Mouse (Mus musculus) T-helper 2 cell (primary cell): ENCODE results near the gene Nav1.
"Not testable (repeated sequence)": the region's sequence is repeated elsewhere in the genome, so short reads cannot be mapped to it uniquely, and the experiment has no call there.

Experiments
- in situ Hi-C: fragments of 300-600 bp; cut with MboI, MseI; formaldehyde crosslinking; loops from one replicate; pipeline ENCODE4 v1.15.1; 2025; ENCODE audit warnings: high pct_unique_total_duplicates

Gene Nav1

DNA sequence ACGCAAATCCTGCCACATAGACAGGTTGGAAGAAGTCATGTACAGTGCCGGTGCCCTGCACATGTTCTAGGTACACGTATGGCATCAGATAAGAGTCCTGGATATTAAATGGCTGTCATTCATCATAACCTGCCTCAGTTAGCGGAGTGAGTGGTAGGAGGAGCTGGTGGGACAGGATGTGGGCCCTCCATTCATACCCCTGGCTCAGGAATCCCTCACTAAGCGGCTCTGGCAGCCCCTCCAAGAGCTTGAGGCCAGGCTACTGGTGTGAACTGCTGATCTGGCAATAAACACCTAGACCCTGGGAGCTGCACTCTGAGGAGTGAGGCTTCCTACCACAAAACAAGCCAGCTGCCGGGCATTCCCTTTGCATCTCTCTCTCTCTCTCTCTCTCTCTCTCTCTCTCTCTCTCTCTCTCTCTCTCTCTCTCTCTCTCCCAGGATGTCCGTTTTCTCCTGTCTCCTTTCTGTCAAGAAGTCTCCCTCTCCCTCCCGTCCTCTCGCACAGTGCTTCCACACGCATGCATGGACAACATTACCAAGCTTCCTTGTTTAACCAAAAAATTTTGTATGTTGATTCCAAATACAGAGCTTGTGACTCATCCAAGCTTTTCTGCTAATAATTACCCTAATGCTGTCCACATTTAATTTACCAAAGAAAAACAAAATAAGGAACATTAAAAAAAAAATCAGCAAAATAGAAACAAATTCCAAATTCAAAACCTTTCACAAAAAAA lies 116.0 kb downstream of the Nav1 start:
- in situ Hi-C loops, result no loop called here

DNA sequence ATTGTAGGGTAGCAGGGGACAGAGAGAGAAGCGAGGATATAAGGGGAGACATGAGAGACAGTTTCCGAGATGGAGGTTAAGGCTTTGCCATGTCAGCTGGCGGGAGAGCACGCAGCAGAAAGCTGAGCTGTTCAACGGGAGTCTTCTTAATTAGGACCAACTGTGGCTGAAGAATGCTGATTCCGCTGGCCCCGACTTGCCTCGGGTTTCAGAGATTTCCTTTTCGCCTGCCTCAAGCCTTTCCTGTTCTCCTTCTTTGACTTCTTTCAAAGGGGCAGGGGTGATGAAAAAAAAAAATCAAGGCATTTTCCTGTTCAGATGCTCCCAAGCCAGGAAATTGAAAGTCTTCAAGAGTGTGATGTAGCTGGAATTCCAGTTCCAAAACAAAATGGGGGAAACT lies 118.2 kb downstream of the Nav1 start:
- in situ Hi-C loops, result no loop called here

DNA sequence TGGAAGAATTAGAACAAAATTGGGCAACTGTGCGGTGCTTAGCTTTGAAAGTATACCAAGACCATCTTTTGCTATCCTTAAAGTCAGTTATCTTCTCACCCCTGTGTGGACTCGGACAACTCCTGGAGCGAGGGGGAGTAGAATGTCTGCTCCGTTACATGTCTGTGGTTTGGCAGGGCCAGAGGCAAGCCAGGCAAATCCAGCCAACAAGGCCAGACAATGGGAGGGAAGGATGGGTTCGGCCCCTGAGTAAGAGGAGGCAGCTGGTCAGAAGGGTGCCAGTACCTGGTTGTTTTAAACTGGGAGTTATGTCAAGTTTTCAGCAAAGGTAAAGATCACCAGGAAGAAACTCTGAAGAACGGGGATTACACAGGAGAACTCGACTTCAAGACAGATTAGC lies 121.9 kb downstream of the Nav1 start:
- in situ Hi-C loops, result no loop called here

DNA sequence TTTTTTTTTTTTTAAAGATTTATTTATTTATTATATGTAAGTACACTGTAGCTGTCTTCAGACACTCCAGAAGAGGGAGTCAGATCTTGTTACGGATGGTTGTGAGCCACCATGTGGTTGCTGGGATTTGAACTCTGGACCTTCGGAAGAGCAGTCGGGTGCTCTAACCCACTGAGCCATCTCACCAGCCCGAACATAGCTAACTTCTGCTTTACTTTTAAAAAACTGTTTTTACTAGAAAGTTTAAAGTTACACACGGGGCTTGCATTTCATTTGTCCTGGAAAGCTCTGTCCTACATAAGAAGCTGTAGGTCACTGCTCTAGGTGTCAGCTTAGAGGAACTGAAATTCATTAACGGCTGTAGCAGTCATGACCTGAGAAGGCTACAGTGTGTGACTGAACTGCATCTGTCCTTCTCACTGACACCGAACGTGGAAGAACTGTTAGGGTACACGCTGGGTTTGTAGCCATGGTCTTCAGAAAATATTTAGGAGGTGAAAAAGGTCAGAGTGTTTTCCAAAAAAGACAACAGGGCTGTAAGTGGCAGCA lies 122.5 kb downstream of the Nav1 start:
- in situ Hi-C loops, result not testable (repeated sequence)

DNA sequence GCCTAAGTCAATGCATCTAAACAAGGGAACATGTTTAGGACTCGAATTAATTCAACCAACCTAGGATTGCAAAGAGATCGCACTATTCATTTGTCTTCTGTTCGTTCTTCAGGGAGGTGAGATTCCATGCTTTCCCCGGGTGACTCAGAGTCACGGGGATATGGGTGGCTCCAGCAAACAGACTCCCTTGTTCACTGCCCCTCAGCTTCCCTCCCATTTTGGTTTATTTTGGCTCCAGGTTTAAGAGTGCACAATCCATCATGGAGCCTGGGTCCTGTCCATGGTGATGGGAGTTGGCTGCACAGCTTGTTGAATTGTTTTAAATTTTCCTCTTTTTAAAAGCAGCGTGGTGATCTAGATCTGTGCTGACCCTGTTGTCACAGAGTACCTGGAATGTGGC lies 123.1 kb downstream of the Nav1 start:
- in situ Hi-C loops, result no loop called here

DNA sequence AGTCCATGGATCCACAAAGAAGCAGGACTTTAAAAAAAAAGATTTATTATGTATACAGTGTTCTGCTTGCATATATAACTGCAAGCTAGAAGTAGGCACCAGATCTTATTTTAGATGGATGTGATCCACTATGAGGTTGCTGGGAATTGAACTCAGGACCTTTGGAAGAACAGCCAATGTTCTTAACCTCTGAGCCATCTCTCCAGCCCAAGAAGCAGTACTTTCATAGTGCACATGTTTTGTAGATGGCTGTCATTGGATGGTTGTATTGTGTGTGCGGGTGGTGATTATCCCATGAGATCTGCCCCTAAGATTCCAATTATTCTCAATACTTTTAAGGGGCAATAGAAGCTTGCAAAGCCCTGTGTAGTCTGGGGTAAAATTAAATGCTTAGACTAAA lies 124.4 kb downstream of the Nav1 start:
- in situ Hi-C loops, result no loop called here

DNA sequence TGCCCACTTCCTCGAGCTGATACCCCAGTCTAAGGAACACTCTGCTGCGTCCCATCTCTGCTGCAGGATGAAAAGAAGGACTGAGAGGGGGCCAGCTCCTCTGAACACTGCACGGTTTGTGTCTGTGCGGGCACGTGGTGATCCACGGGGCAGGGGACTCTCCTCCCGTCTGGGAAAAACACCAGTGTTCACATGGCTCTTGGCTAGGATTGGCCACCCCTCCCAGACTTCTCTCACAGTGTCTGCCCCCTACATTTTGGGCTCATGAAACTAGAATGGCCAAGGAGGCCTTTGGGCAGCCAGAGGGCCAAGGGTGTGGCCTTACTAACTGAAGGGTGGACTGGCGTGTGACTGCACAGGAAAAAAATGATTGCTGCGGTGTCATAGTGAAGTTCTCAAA lies 125.4 kb downstream of the Nav1 start:
- in situ Hi-C loops, result no loop called here

DNA sequence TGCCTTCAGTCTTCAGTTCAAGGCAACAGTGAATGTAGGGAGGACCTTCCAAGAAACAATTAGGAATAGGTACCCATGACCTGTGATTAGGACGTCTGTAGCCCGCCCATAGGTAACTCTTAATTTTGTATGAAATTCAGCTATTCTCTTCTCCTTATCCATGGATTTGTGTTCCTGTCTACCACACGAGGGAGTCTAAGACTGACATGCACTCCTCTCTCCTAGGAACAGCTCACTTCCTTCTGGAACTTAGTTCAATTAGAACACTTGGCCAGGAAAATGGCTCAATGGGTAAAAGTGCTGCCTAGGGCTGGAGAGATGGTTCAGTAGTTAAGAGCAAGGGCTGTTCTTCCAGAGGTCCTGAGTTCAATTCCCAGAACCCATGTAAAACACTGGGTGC lies 126.3 kb downstream of the Nav1 start:
- in situ Hi-C loops, result no loop called here

DNA sequence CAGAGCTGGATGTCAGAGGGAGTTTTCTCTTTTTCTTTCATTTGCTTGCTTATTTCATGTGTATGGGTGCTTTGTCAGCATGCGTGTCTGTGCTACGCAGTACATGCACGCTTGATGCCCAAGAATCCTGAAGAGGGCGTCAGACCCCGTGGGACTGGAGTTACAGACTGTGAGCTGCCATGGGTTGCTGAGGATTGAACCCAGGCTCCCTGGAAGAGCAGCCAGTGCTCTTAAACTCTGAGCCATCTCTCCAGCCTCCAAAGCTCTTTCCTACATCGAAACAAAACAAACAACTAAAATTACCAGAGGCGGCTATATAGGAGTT lies 131.6 kb downstream of the Nav1 start:
- in situ Hi-C loops, result no loop called here

DNA sequence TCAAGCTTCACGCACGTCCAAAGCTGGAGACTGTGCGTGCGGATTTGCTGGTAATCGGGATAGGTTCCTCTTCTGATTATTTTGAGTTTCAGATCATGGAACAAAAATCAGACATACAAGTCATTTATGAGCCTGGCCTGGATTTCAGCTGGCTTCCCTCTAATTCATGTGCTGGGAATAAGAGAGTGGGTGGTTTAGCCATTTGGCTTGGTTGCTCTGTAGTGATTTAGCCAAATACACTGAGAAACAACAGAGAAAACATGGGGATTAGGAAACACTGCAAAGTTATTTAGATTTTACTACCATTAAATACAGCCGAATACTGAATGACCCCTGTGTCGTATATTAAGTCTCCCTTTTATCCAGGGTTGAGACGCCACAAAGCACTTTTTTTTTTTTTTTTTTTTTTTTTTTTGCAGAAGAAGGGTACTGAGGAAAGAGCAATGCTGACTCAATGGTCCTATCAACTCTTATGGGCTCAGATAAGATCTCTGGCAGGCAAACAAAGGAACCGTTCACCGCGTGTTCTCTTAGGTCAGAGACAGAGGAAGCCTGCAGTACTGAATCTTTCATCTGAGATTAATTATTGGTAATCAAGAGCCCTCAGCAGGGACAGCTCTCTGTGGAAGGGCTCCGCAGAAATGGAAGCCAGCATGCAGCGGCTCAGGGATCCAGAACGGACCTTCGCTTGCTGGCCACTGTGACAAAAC lies 132.1 kb downstream of the Nav1 start:
- in situ Hi-C loops, result no loop called here

DNA sequence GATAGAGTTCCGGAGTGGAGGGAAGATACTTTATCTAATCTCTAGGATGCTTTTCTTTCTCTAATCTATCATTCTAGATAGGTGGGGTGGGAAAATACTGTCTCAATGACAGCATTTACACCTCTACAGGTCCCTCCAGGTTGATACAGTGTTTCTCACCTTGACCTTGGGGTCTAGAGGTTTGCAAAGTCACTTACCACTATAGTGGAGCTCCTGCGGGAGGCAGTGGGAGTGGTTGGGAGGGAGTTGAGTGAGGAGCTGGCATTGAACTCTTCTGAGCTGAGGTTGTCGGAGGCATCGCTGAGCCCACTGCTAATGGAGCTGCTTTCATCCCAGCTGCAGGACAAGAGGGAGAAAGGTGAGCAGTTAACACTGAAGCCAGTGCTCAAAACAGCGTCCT lies 134.6 kb downstream of the Nav1 start:
- in situ Hi-C loops, result no loop called here

DNA sequence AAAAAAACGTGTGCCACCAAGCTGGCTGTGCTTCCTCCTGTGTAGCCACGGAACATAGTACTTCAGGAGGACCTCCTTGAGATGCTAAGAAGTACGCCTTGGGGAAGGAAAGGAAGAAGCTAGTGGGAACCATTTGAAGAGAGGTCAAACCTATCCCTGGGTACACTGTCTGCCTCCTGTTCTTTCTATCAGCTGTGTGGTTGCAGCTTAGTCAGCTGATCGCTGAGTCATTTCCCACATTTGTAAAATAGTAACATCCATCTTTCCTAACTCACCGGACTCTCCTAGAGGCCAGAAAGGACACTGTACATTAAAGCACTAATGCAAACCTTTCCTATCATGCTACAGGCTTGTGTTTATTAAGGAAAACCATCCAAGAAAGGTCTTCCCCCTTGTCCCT lies 135.4 kb downstream of the Nav1 start:
- in situ Hi-C loops, result no loop called here

DNA sequence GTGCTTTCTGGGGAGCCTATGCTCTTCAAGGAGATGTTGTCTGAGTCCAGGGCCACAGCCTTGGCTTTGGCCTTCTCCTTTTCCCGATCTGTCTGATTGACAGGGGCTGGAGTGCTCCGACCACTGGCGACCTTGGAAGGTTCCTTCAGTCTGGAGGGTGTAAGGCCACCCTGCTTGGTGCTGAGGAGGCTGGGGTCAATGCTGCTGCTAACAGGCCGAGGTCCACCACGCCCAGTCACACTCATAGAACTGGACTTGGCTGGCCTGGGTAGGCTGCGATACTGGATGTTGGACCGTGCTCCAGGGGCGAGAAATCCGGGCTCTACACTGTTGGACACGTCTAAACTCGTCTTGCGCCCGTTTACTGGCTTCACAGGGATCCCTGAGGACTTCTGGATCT lies 136.5 kb downstream of the Nav1 start:
- in situ Hi-C loops, result no loop called here

DNA sequence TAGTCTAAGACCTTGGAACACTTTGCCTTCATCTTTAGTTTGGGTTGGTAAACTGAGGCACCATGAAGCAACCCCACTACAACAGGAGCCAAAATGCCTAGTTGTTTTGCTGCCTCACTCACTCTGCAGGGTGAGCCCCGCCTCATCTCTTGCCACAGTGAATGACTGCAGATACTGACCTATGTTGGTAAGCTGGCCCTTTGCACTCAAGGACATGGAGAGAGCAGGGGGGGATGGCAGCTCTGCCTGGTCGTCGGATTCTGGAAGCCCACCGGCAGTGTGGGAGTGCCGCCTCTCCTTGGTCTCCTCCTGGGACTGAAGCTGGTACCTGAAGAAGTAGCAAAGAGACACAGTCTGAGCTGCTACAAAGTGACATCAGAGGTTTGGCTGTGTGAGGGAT lies 139.6 kb downstream of the Nav1 start:
- in situ Hi-C loops, result no loop called here

DNA sequence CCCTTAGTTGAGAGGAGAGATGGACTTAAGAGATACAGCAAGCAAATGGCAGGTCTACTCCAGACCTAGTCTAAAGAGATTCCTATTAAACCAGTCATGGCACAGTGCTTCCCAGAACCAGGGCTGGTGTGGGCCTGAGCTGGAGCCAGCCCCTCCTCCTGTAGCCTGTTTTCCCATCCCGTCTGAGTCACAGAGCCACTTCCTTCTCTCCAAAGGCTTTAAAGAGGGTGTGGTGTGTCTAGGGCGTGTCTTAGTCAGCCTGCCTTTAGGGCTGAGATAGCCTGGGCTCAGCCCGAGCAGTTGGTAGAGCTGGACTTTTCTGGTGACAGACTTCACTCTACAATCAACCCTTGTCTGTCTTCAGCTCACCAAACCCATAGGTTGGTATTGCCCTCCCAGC lies 140.2 kb downstream of the Nav1 start:
- in situ Hi-C loops, result no loop called here

DNA sequence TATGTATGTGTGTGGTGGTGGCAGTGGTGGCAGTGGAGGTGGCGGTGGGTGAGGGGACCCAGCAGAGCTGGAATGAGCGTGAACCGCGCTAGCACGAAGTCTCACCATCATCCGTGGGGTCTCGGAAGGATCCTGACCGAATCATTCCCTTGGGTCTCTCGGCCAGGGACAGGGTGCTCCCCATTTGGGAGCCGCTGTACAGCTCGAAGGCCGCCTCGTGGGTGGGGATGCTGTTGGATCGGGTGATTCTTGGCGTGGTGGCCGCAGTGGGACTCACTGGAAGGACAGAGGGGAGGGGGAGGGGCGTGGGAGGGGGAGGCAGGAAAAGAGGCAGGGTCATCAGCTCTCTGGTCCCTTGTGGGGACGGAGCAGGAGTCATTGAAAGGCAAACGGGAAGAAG lies 141.4 kb downstream of the Nav1 start:
- in situ Hi-C loops, result no loop called here

DNA sequence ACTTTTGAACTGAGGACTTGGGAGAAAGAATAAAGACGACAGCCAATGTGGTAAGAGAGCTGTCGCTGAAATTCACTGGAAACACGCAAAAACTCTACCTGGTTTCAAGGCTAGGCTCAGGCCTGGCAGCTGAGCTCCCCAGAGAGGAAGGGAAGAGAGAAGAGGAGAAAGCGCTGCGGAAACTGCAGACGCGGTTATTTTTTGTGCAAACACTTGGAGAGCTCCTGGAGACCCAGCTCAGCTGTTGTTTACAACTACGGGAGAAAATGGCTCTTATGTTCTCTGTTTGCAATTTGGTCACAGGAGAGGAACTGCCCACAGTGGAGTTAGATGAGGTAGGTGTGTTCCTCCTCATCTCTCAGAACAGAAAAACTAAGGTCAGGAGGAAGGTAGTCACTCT lies 144.4 kb downstream of the Nav1 start:
- in situ Hi-C loops, result no loop called here

DNA sequence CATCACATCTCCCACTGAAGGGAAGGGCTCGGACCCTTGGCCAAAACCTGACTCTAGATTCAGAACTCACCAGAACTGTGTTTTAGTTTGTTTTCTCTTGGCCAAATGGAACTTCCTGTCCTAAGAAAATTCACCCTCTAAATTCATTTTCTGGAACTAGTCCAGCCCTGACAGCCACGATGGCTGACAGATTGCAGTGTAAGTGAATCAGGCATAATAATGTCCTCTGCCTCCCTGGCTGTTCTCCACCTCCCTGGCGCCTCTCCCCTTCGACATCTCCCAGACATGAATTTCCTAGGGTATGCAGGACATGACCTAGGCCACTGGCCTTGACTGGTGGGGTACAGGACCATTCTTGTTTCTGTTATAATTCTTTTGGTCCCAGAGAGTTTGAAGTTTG lies 144.8 kb downstream of the Nav1 start:
- in situ Hi-C loops, result no loop called here

DNA sequence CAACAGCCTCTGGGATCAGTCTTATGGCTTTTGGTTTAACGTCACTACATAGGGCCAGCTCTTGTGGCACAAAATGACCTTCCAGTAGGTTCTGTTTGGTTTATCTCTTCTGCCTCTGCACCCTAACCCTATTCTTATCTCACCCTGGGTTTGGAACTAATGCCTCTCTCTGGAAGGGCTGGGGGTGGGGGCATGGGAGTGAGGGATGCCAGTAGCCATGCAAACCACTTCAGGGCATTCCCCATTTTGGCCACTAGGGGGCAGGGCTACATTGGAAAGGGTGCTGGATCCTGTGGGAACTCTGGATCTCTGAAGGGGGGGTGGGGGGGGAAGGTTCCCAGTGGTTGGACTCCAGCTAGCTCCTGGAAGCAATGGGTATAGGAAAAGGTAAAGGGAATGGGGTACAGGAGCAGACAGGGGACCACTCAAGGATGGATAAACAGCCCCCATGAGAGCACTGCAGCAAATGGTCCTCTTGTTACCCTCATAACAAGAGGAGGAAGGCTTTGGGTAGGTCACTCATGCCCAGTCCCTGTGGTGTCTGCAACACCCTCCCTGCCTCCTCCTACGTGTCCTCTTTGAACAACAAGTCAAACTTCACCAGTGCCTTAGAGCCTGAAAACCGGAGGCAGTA lies 145.9 kb downstream of the Nav1 start:
- in situ Hi-C loops, result no loop called here

DNA sequence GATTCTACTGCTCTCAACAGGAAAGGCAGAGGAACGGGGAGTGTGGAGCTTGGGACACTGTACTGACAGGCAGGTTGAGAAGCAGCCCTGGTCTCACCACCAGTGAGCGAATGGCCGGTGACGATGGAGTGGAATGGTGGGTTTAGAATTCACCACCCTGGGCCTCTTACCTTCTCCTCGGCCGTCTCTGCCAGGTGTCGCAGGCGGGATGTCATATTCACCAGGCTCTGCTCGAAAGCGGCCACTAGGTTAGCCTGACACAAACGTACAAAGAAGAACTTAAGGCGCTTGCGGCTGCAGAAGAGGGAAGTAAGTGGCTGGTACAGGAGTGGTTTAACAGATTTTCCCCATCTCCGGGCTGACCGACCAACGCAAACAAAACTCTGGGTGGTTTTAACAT lies 146.6 kb downstream of the Nav1 start:
- in situ Hi-C loops, result no loop called here

DNA sequence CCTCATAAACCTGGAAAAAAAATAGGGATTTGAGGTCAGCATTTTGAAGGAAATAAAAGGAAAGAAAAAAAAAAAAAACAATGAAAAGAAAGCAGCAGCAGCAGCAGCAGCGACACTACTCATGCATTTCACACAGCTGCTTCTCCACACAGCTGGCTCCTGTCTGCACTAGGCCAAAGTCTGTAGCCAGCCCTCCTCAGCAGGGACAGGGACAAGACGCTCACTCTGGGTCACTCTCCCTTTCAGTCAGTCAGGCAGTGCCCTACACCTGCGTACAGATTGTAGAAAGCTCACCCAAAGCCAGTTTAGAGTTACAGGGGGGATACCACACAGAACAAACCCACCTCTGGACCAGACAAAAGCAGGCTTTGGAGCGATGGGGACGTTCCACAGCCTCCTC lies 149.2 kb downstream of the Nav1 start:
- in situ Hi-C loops, result no loop called here

DNA sequence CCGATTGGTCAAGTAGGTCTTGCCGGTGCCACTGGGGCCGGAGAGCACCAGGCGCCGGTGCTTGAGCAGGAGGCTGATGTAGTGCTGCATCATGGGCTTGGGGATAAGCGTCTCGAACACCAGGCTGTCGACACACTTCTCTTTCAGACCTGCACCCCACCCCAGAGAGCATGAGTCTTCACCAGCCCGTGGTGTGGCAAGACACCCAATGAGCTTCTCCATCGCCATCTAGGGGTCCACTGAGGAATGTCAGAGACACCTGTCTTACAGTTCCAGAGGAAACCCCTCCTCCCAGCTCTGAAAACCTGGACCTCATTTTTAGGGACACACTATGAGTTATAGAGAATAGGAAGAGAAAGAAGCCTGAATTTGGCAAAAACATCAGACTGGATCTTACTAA lies 154.8 kb downstream of the Nav1 start:
- in situ Hi-C loops, result no loop called here

DNA sequence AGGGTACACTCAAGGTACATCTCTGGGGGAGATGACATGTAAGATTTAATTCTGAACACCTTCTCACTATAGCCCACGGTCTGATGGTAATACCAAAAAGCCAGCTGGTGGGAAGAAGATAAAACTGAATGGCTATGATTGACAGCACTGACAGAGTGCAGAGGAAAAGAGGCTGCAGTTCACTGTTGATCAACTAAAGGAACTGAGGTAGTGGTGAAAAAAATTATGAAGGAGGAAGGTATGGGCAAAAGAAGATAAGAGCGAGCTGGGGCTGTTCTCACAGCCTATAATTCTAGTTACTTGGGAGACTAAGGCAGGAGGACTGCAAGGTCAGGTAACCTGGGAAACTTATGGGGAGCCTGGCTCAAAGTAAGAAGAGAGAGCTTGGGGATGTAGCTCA lies 155.7 kb downstream of the Nav1 start:
- in situ Hi-C loops, result no loop called here
